Mouse (Mus musculus) lung, adult 2 months (tissue): ENCODE results near the gene Anapc11. TPM values are rescaled to one million over a fixed set of nuclear protein-coding genes. Genes with fewer than 3 reads are reported as not detected.
A peak's percentile ranks its signal among the peaks of the same experiment; 100 is the strongest.
"Not testable (repeated sequence)": the region's sequence is repeated elsewhere in the genome, so short reads cannot be mapped to it uniquely, and the experiment has no call there.

Experiments
- DNase-seq: peaks from one replicate; pipeline ENCODE4 v3.0.0; 2022
- H3K4me1 ChIP-seq: fragments of 200-500 bp; 2 replicates; pipeline ENCODE4 v1.6.1; 2011; ENCODE audit warnings: low read length; ENCODE audit not compliant: control insufficient read depth, insufficient read depth
- H3K4me3 ChIP-seq: fragments of 200-500 bp; replicated peaks from 2 replicates; pipeline ENCODE3; 2011; ENCODE audit warnings: low read depth, mild to moderate bottlenecking, control low read depth, low read length; ENCODE audit errors: extremely low read depth
- CTCF ChIP-seq: fragments of 200-500 bp; IDR thresholded peaks from 2 replicates; pipeline ENCODE4 v1.5.1; 2011; ENCODE audit warnings: mild to moderate bottlenecking, low read length, control low read depth; ENCODE audit not compliant: insufficient read depth
- POLR2A ChIP-seq: fragments of 200-500 bp; IDR thresholded peaks from 2 replicates; pipeline ENCODE4 v1.6.1; 2011; ENCODE audit warnings: low read depth, mild to moderate bottlenecking, control low read depth, low read length, borderline replicate concordance; ENCODE audit errors: extremely low read depth
- WGBS: fragments of 180-500 bp; shearing (Covaris S2); methylation state at CpG from one replicate; pipeline ENCODE4 v1.1.7; 2018; 5-methylcytosine and 5-hydroxymethylcytosine counted together
- polyA plus RNA-seq: library from polyadenylated mRNA; depleted of rRNA; stranded (reverse); fragments of >200 nt; gene quantifications from 2 replicates; pipeline ENCODE4 v1.2.3, GENCODE M21; 2012

Anapc11 gene
- polyA plus RNA-seq, 1 experiment: 136 TPM

GRCm38 (mm10) chr11:120580871-120581331 is 17.3 kb upstream of the Anapc11 start:
- peak; percentile 58 for DNase-seq
- under 1% methylated on average over 35 of the region's 44 CpGs for WGBS
- no peak for TF ChIP-seq CTCF
- no peak for TF ChIP-seq POLR2A

GRCm38 (mm10) chr11:120581490-120582267 is 16.5 kb upstream of the Anapc11 start, which contains the start of gene Arhgdia:
Gene Arhgdia (minus strand): TSS chr11:120581624.
- DNase-seq: peak; percentile 89
- 2% methylated on average over 69 of the region's 75 CpGs for WGBS
- H3K4me1 ChIP-seq: peaks cover 17% of the 10 kb centered on the region
- H3K4me3 ChIP-seq: peak within 1 kb of the TSS; percentile 97
- no peak for TF ChIP-seq CTCF
- peak; percentile 92 for TF ChIP-seq POLR2A

More at GRCm38 (mm10) chr11:120580871-120581331, 17.3 kb upstream of the Anapc11 start:
- Histone ChIP-seq H3K4me1 (peaks cover 17% of the 10 kb centered on the region), H3K4me3 (peak overlapping the region; percentile 97)

GRCm38 (mm10) chr11:120582268-120582981 is 15.8 kb upstream of the Anapc11 start:
- peak; percentile 32 for DNase-seq
- TF ChIP-seq CTCF: peak; percentile 27; the same call in 1 of the 2 replicates
- TF ChIP-seq POLR2A: no peak
- 50% methylated on average over 8 of the region's 8 CpGs for WGBS
- peaks cover 17% of the 10 kb centered on the region for H3K4me1 ChIP-seq
- peak overlapping the region; percentile 97 for H3K4me3 ChIP-seq

- WGBS: 92% methylated on average over 2 of the region's 2 CpGs
- not testable (repeated sequence) for DNase-seq
- H3K4me1 ChIP-seq: peaks cover 17% of the 10 kb centered on the region
Measured at GRCm38 (mm10) chr11:120582982-120583293, 15.3 kb upstream of the Anapc11 start.

GRCm38 (mm10) chr11:120583937-120584336 is 14.3 kb upstream of the Anapc11 start:
- no peak for DNase-seq
- TF ChIP-seq CTCF (no peak), POLR2A (no peak)
- peaks cover 15% of the 10 kb centered on the region for H3K4me1 ChIP-seq
- H3K4me3 ChIP-seq: no peak overlapping the region
- 100% methylated on average over 1 of the region's 1 CpGs for WGBS

More at GRCm38 (mm10) chr11:120582982-120583293, 15.3 kb upstream of the Anapc11 start:
- not testable (repeated sequence) for H3K4me3 ChIP-seq

- 75% methylated on average over 6 of the region's 6 CpGs for WGBS
- no peaks in the 10 kb centered on the region for H3K4me1 ChIP-seq
- TF ChIP-seq POLR2A (no peak), CTCF (no peak)
- H3K4me3 ChIP-seq: no peak overlapping the region
- DNase-seq: no peak
Measured at GRCm38 (mm10) chr11:120588531-120588930, 9.7 kb upstream of the Anapc11 start.

- no peak for DNase-seq
- H3K4me1 ChIP-seq: peaks cover 12% of the 10 kb centered on the region
- no peak for TF ChIP-seq POLR2A
- no peak for TF ChIP-seq CTCF
- H3K4me3 ChIP-seq: peak overlapping the region; percentile 61
- 4% methylated on average over 98 of the region's 99 CpGs for WGBS
Measured at GRCm38 (mm10) chr11:120597240-120598235, 683 bp upstream of the Anapc11 start.

GRCm38 (mm10) chr11:120598990-120599549 is 849 bp downstream of the Anapc11 start:
- Histone ChIP-seq H3K4me1 (peaks cover 12% of the 10 kb centered on the region), H3K4me3 (peak overlapping the region; percentile 55)
- DNase-seq: no peak
- WGBS: 41% methylated on average over 17 of the region's 17 CpGs
- TF ChIP-seq CTCF: no peak
- no peak for TF ChIP-seq POLR2A

- 86% methylated on average over 3 of the region's 3 CpGs for WGBS
- Histone ChIP-seq H3K4me3 (no peak overlapping the region), H3K4me1 (peaks cover 12% of the 10 kb centered on the region)
- no peak for TF ChIP-seq CTCF
- no peak for TF ChIP-seq POLR2A
- no peak for DNase-seq
Measured at GRCm38 (mm10) chr11:120600716-120601115, 2.5 kb downstream of the Anapc11 start.
